Mouse (Mus musculus) bone marrow macrophage, adult 2 months (primary cell): ENCODE data around the gene Tnpo2. TPM values are rescaled to one million over a fixed set of nuclear protein-coding genes. Genes with fewer than 3 reads are reported as not detected.

Experiments used
- H3K27ac ChIP-seq: 2 replicates; pipeline ENCODE4 v1.5.1; 2012; ENCODE audit warnings: low read depth, low read length; ENCODE audit not compliant: insufficient read depth
- H3K4me1 ChIP-seq: 2 replicates; pipeline ENCODE4 v1.6.1; 2012; ENCODE audit warnings: low read length; ENCODE audit not compliant: control insufficient read depth, insufficient read depth
- H3K4me3 ChIP-seq: 2 replicates; pipeline ENCODE4 v1.5.1; 2012; ENCODE audit warnings: mild to moderate bottlenecking, low read length, moderate library complexity; ENCODE audit not compliant: insufficient read depth
- CTCF ChIP-seq: IDR thresholded peaks from 2 replicates; pipeline ENCODE4 v1.5.1; 2012; ENCODE audit warnings: low read depth, mild to moderate bottlenecking, low read length, moderate library complexity
- POLR2A ChIP-seq: IDR thresholded peaks from 2 replicates; pipeline ENCODE4 v1.6.1; 2012; ENCODE audit warnings: mild to moderate bottlenecking, low read depth, low read length, borderline replicate concordance
- polyA plus RNA-seq: library from polyadenylated mRNA; stranded (reverse); fragments of >200 nt; gene quantifications from 2 replicates; pipeline ENCODE4 v1.2.4, GENCODE M21; 2012; ENCODE audit not compliant: missing spikeins, insufficient read depth, insufficient read length

The Tnpo2 gene
- polyA plus RNA-seq, 1 experiment: 44.4 TPM

GRCm38 (mm10) chr8:85026670-85027515, 9.8 kb upstream of the Tnpo2 start, which contains the start of gene Trir:
Gene Trir, plus strand, starts transcription at chr8:85026823.
- H3K4me3 ChIP-seq: peak within 1 kb of the TSS; percentile 88
- peak within 1 kb of the TSS; percentile 87 for H3K27ac ChIP-seq
- TF ChIP-seq POLR2A (peak; percentile 83), CTCF (no peak)
- peaks cover 18% of the 10 kb centered on the region for H3K4me1 ChIP-seq

- Histone ChIP-seq H3K4me3 (peak overlapping the region; percentile 88), H3K4me1 (peaks cover 18% of the 10 kb centered on the region), H3K27ac (peak overlapping the region; percentile 63)
- TF ChIP-seq CTCF: no peak
- no peak for TF ChIP-seq POLR2A
Observed at GRCm38 (mm10) chr8:85027516-85027855, 9.2 kb upstream of the Tnpo2 start.

GRCm38 (mm10) chr8:85027922-85028321, 8.8 kb upstream of the Tnpo2 start:
- Histone ChIP-seq H3K4me3 (peak overlapping the region; percentile 88), H3K27ac (no peak overlapping the region), H3K4me1 (peaks cover 18% of the 10 kb centered on the region)
- no peak for TF ChIP-seq POLR2A

GRCm38 (mm10) chr8:85029271-85029670, 7.4 kb upstream of the Tnpo2 start:
- TF ChIP-seq CTCF: no peak
- TF ChIP-seq POLR2A: no peak
- Histone ChIP-seq H3K4me1 (peaks cover 12% of the 10 kb centered on the region), H3K27ac (no peak overlapping the region), H3K4me3 (peak overlapping the region; percentile 88; the same call in 1 of the 2 replicates)

- TF ChIP-seq POLR2A (no peak), CTCF (no peak)
- Histone ChIP-seq H3K27ac (no peak overlapping the region), H3K4me3 (no peak overlapping the region), H3K4me1 (peaks cover 11% of the 10 kb centered on the region)
Observed at GRCm38 (mm10) chr8:85032622-85033311, 3.9 kb upstream of the Tnpo2 start.

- peaks cover 4% of the 10 kb centered on the region for H3K4me1 ChIP-seq
- TF ChIP-seq POLR2A: no peak
- TF ChIP-seq CTCF: no peak
- H3K27ac ChIP-seq: no peak overlapping the region
- no peak overlapping the region for H3K4me3 ChIP-seq
Observed at GRCm38 (mm10) chr8:85033867-85034266, 2.8 kb upstream of the Tnpo2 start.

GRCm38 (mm10) chr8:85034764-85035163, 2.0 kb upstream of the Tnpo2 start:
- Histone ChIP-seq H3K4me1 (peaks cover 4% of the 10 kb centered on the region; the same call in 1 of the 2 replicates), H3K27ac (peak overlapping the region; percentile 91)
- TF ChIP-seq POLR2A (no peak), CTCF (no peak)

GRCm38 (mm10) chr8:85035165-85035727, 1.5 kb upstream of the Tnpo2 start:
- TF ChIP-seq POLR2A (no peak), CTCF (no peak)
- peak overlapping the region; percentile 81 for H3K4me3 ChIP-seq
- H3K27ac ChIP-seq: peak overlapping the region; percentile 91
- H3K4me1 ChIP-seq: peaks cover 7% of the 10 kb centered on the region

More at GRCm38 (mm10) chr8:85034764-85035163, 2.0 kb upstream of the Tnpo2 start:
- H3K4me3 ChIP-seq: peak overlapping the region; percentile 81

GRCm38 (mm10) chr8:85035728-85036310, 896 bp upstream of the Tnpo2 start:
- TF ChIP-seq POLR2A (no peak), CTCF (no peak)
- Histone ChIP-seq H3K27ac (peak overlapping the region; percentile 91), H3K4me1 (peaks cover 11% of the 10 kb centered on the region), H3K4me3 (peak overlapping the region; percentile 81)
